Mouse (Mus musculus): Measurements from ENCODE around the gene Ltbp4.

- TF ChIP-seq CTCF (IDR thresholded peaks at IDR 0.05; ENCODE audit: low read depth): no peak
- no peak for TF ChIP-seq EP300 (IDR thresholded peaks at IDR 0.05; ENCODE audit: low read depth)
Measured at GRCm38 (mm10) chr7:27381560-27381959, 44.1 kb upstream of the Ltbp4 start.

Measured in liver, postnatal 0 days (tissue).